Mouse (Mus musculus) small intestine, adult 2 months (tissue): Measurements from ENCODE around the gene Pkp4. TPM values are rescaled to one million over a fixed set of nuclear protein-coding genes. Genes with fewer than 3 reads are reported as not detected.
A peak's percentile ranks its signal among the peaks of the same experiment; 100 is the strongest.

ENCODE experiments used
- H3K27ac ChIP-seq: fragments of 200-500 bp; 2 replicates; pipeline ENCODE4 v1.5.1; 2012; ENCODE audit warnings: low read depth, low read length, control low read depth, inconsistent platforms; ENCODE audit not compliant: insufficient read depth
- H3K27me3 ChIP-seq: fragments of 200-500 bp; 2 replicates; pipeline ENCODE4 v1.6.1; 2012; ENCODE audit warnings: mild to moderate bottlenecking, moderate library complexity, low read length, inconsistent platforms; ENCODE audit not compliant: control insufficient read depth, insufficient read depth
- H3K36me3 ChIP-seq: fragments of 200-500 bp; 2 replicates; pipeline ENCODE4 v1.6.1; 2012; ENCODE audit warnings: mild to moderate bottlenecking, low read length, control low read depth, inconsistent platforms; ENCODE audit not compliant: control insufficient read depth, insufficient read depth
- H3K4me1 ChIP-seq: fragments of 200-500 bp; 2 replicates; pipeline ENCODE4 v1.6.1; 2012; ENCODE audit warnings: low read length, inconsistent platforms, mixed read lengths; ENCODE audit not compliant: control insufficient read depth, insufficient read depth, insufficient read length
- H3K4me3 ChIP-seq: fragments of 200-500 bp; 2 replicates; pipeline ENCODE4 v1.5.1; 2012; ENCODE audit warnings: low read depth, mild to moderate bottlenecking, control low read depth, inconsistent platforms, low read length, moderate library complexity
- CTCF ChIP-seq: fragments of 200-500 bp; IDR thresholded peaks from 2 replicates; pipeline ENCODE4 v1.5.1; 2012; ENCODE audit warnings: low read depth, mild to moderate bottlenecking, control low read depth, inconsistent platforms, low read length, moderate library complexity, mixed read lengths; ENCODE audit not compliant: insufficient replicate concordance, insufficient read length; ENCODE audit errors: extremely low read depth
- POLR2A ChIP-seq: fragments of 200-500 bp; IDR thresholded peaks from 2 replicates; pipeline ENCODE4 v1.6.1; 2012; ENCODE audit warnings: low read depth, mild to moderate bottlenecking, control low read depth, inconsistent platforms, low read length, moderate library complexity
- WGBS: fragments of 180-500 bp; shearing (Covaris S2); methylation state at CpG from one replicate; pipeline ENCODE4 v1.1.7; 2018; 5-methylcytosine and 5-hydroxymethylcytosine counted together
- polyA plus RNA-seq: library from polyadenylated mRNA; depleted of rRNA; stranded (reverse); fragments of >200 nt; gene quantifications from 2 replicates; pipeline ENCODE4 v1.2.3, GENCODE M21; 2012

Pkp4 gene
- polyA plus RNA-seq, 1 experiment, result 77.4 TPM

DNA sequence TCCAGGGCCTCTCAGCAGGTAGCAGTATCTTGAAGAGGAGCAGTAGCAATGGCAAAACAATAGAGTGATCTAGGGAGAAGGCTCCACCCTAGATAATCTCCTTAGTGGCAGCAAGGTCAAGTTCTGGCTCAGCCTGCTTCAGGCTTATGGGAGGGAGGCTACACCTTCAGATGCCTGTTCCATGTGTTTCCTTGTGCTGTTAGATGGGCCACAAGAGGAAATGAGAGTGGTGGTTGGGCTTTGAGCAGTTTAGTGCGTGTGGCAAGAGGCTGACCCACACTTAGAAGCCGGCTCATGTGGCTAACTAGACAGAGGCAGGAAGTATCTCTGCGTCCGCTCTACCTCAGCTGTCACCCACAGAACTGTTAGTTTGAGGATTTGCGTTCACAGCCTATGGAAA lies 70.9 kb downstream of the Pkp4 start:
- Histone ChIP-seq H3K4me1 (peaks cover 20% of the 10 kb centered on the region), H3K36me3 (no peaks in the 10 kb centered on the region; the same call in none of the 2 replicates), H3K4me3 (no peak overlapping the region), H3K27ac (no peak overlapping the region), H3K27me3 (no peaks in the 10 kb centered on the region)
- WGBS, result 75% methylated on average over 5 of the region's 5 CpGs
- TF ChIP-seq POLR2A (no peak), CTCF (no peak)

DNA sequence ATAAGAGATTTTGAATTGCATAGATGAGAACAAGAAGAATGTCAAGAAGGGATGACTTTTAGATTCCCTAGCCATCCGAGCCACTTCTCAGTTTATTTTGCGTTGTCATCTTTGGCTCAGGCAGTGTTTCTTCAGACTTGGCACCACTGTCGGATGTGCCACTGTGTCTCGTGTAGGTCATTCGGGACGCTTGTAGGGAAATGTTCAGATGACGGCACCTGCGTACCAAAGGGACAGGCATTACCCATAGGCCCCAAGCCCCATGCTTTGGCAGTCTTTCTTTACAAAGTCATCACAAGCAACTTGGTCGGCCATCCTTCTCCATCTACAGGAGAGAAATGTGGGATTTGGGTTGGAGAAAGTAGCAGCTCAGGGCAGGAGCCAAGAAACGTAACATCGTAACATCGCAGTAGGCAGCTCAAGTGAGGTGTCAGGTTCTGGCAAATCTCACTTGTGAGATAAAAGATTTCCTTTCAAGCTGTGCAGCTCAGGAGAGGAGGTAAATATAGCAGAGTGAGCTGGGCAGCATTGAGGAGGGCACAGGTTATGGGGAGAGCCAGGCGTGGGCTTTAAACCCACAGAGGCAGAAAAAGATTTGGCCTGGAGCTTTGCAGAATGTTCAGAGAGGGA lies 72.8 kb downstream of the Pkp4 start:
- no peaks in the 10 kb centered on the region for H3K27me3 ChIP-seq
- TF ChIP-seq CTCF, result no peak
- no peak for TF ChIP-seq POLR2A
- 92% methylated on average over 13 of the region's 13 CpGs for WGBS
- peak overlapping the region; percentile 74 for H3K27ac ChIP-seq
- H3K4me1 ChIP-seq, result peaks cover 20% of the 10 kb centered on the region
- H3K4me3 ChIP-seq, result no peak overlapping the region
- H3K36me3 ChIP-seq, result no peaks in the 10 kb centered on the region; the same call in 1 of the 2 replicates

DNA sequence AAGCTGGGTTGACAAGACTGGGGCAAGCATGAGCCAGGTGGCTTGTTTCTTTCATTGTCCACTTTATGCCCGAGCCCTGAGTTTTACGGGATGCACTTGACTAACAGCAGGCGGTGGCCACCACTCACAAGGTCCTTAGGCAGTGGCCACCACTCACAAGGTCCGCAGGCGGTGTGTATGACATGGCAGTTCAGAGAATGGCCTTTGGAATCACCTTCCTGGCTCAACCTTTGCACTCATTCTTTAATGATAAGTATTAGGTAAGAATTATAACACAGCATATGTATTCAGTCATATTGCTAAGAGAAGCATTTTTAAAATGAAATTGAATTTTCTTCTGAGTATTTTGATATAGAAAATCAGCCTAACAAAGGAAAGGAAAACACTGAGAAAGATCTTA lies 73.3 kb downstream of the Pkp4 start:
- WGBS, result 50% methylated on average over 5 of the region's 5 CpGs
- Histone ChIP-seq H3K27ac (peak overlapping the region; percentile 90), H3K4me1 (peaks cover 20% of the 10 kb centered on the region), H3K27me3 (no peaks in the 10 kb centered on the region), H3K4me3 (no peak overlapping the region), H3K36me3 (no peaks in the 10 kb centered on the region)
- TF ChIP-seq CTCF, result no peak
- TF ChIP-seq POLR2A, result no peak

DNA sequence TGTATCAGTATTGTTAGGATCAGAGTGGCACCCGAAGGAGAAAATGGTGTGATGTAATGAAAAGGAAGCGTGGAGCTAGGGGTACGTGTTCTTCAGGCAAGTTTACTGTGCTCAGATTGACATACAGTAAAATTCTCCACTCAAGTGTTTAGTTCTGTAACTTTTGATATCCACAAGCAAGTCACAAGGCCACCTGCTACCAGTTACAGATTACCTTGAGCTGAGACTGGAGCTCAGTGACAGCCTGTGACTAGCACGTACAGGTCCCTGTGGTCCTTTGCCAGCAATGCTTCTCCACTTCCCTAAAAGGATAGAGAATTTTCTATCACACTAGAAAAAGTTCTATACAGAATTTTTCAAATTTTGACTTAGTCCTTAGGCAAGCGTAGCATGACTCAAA lies 73.9 kb downstream of the Pkp4 start:
- Histone ChIP-seq H3K27ac (peak overlapping the region; percentile 90), H3K4me3 (no peak overlapping the region), H3K27me3 (no peaks in the 10 kb centered on the region), H3K4me1 (peaks cover 20% of the 10 kb centered on the region), H3K36me3 (no peaks in the 10 kb centered on the region)
- 87% methylated on average over 5 of the region's 5 CpGs for WGBS
- no peak for TF ChIP-seq POLR2A
- no peak for TF ChIP-seq CTCF

DNA sequence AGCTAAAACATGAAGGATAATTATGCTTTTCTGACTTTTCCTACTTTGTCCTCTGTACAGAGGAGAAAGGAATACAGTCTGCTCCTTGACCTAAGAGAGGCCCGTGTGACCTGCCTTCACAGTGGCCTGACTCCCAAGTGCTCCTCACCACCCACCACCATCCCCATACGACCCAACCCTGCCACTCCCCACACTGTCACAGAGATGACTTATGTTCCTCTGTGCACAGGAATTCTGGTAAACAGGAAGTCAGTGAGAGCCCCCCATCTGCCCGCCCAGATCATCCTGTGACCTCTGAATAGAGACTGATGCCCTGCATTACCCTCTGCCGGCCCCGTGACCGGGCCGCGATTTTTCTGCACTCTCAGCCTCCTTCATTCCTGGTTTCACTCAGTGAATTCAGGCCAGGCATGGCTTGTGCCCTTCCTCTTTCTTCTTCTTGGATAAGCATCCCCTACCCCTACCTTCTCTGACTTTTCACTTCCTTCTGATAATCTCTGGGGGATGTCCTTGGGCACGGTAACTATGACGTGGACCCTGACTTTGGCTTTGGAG lies 79.3 kb downstream of the Pkp4 start:
- Histone ChIP-seq H3K27me3 (no peaks in the 10 kb centered on the region), H3K4me3 (no peak overlapping the region), H3K27ac (no peak overlapping the region), H3K4me1 (peaks cover 2% of the 10 kb centered on the region; the same call in 1 of the 2 replicates), H3K36me3 (peaks cover 2% of the 10 kb centered on the region; the same call in 1 of the 2 replicates)
- WGBS, result 87% methylated on average over 10 of the region's 10 CpGs
- TF ChIP-seq CTCF, result no peak
- no peak for TF ChIP-seq POLR2A

DNA sequence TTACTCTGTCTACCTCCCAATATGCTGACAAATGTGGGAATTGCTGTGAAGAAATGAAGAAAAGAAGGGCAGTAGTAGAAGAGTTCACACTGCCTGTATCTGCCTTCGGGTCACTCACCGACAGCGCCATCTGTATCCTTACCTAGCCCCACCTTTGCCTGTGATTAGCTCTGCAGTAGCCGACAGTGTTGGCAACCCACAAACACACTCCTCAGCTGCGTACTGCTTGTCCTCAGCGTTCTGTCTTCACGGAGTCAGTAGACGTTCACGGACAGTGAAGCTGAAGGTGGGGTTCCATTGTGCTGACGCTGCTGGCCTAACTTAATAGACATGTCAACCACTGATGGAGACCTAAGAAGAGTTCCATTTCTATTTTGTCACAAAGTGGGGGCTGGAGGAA lies 81.5 kb downstream of the Pkp4 start:
- Histone ChIP-seq H3K27ac (no peak overlapping the region), H3K27me3 (no peaks in the 10 kb centered on the region), H3K36me3 (peaks cover 2% of the 10 kb centered on the region; the same call in 1 of the 2 replicates), H3K4me3 (no peak overlapping the region), H3K4me1 (no peaks in the 10 kb centered on the region)
- no peak for TF ChIP-seq POLR2A
- no peak for TF ChIP-seq CTCF
- 96% methylated on average over 10 of the region's 10 CpGs for WGBS

DNA sequence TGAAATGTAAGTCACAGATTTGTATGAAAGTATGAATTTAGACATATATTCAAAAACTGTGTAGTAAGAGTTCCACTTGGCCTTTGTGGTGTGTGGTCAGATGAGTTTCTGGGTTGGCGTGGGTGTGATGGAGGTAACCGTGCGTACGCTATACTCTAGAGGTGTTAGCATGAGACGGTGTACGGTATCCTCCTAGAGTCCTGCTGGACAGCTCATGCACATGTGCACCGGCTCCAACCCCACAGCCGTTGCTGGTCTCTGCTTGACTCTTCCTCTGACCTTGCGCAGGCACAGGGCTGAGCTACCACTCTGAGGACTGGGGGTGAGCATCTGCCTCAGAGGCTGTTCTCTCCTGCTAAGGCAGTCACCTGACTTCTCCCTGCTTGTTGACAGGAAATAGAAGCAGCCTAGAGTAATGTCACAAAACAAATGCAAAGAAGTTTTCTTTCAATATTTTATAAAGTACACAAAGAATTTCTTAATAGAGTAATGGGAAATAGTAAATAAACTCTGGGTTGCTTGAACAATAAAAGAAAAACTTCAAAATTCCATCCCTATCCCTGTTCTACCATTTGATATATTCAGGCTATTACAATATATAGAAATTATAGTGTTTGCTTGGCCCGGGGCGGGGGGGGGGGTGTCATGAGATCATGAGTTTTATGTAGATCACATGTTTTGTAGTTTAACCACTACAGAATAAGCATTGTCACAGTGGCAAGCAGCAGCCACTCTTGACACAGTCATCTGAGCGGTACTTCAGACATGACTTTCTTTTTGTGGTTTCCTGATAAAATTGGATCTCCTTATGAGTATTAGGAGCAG lies 83.8 kb downstream of the Pkp4 start:
- Histone ChIP-seq H3K27me3 (no peaks in the 10 kb centered on the region), H3K4me3 (no peak overlapping the region), H3K4me1 (no peaks in the 10 kb centered on the region), H3K36me3 (peaks cover 2% of the 10 kb centered on the region; the same call in 1 of the 2 replicates), H3K27ac (no peak overlapping the region)
- TF ChIP-seq CTCF (no peak), POLR2A (no peak)
- 87% methylated on average over 12 of the region's 12 CpGs for WGBS
